ENCODE assay signal across 29 mouse cellular contexts in the genomic region with DNA sequence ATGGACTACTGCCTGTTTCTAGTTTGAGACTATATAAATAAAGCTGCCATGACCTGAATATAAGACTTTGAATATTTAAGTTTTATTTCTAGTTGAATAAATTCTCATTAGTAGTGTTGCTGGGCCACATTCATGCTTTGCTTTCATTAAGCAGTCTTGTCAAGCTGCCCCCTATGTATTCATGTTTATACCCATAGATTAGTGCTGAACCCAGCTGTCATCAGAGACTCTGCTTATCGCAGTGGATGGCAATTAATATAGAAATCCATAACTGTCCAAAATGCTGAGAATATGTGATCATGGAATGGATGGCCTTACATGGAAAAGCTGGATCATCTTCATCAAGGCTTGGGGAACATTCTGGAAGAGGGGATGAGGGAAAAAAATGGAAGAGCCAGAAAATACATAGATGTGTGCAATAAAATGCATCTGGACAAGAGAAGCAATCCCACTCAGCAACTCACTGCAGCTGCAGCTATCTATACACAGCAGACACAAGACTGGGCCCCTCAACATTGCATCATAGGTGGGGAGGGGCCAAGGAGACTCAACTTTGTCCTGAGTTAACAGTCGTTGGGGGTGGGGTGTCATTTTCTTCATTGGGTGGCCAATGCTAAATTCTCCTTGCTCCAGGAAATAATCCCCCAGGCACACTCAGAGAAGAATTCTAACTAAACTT. TPM values are rescaled to one million over a fixed set of nuclear protein-coding genes. Genes with fewer than 3 reads are reported as not detected.
DNase-seq lines count a peak whose midpoint lies in the region; ATAC-seq and TF ChIP-seq lines count a peak whose summit lies in the region.
"Had no signal": no experiment of that assay in that cellular context is flagged by ENCODE, and none has a peak within 500 bp of the region (broad histone marks: within the 10 kb centered on the region; RNA-seq: fewer than 3 reads in every experiment).

No protein-coding gene starts in this region.

- TF ChIP-seq EP300 in CH12.LX (IDR thresholded peaks at IDR 0.05; ENCODE audit: low read length) (no peak), MEL (IDR thresholded peaks at IDR 0.05; ENCODE audit: low read depth in 1 of 2, low read length in 2 of 2) (peak in 1 of 2 experiments; percentile 59; a peak in 2 of 4 replicates)
- peak; percentile 70; the same call in 1 of the 2 replicates for TF ChIP-seq EP300 in liver, postnatal 0 days (IDR thresholded peaks at IDR 0.05; ENCODE audit: low read depth)

- TF ChIP-seq RAD21 in CH12.LX (IDR thresholded peaks at IDR 0.05; ENCODE audit: low read depth, low read length) = no peak
- TF ChIP-seq RAD21 in MEL (IDR thresholded peaks at IDR 0.05; ENCODE audit: low read depth, low read length) = no peak

- H3K27me3 ChIP-seq in CH12.LX (replicated peaks) = no peaks in the 10 kb centered on the region
- no peaks in the 10 kb centered on the region for H3K27me3 ChIP-seq in MEL (ENCODE audit: control insufficient read depth in 1 of 2, insufficient read depth in 2 of 2, low read length in 2 of 2)
- H3K27me3 ChIP-seq in liver, postnatal 0 days (ENCODE audit: insufficient read depth, low read length) = no peaks in the 10 kb centered on the region
- H3K27me3 ChIP-seq: embryonic facial prominence, embryonic 12.5 days; forebrain, embryonic 13.5 days; hindbrain, embryonic 12.5 days; limb, embryonic 12.5 days; lung, embryonic 15.5 days; midbrain, embryonic 13.5 days; neural tube, embryonic 12.5 days had no signal

- ATAC-seq in liver, postnatal 0 days = peak; percentile 98
- ATAC-seq: activated CD4-positive, CD25-positive, alpha-beta regulatory T cell, adult 4 months; forebrain, embryonic 13.5 days; inflammation-experienced regulatory T-cells, adult 6 months; midbrain, embryonic 13.5 days; Patski had no signal

- no peak overlapping the region for H3K4me3 ChIP-seq in CH12.LX (replicated peaks in 1 of 3; ENCODE audit: low read depth in 2 of 3, low read length in 2 of 3, poor library complexity in 1 of 3)
- H3K4me3 ChIP-seq in MEL (ENCODE audit: control insufficient read depth in 1 of 2, insufficient read depth in 1 of 2, low read depth in 2 of 2, low read length in 2 of 2) = no peak overlapping the region
- no peak overlapping the region for H3K4me3 ChIP-seq in liver, postnatal 0 days (ENCODE audit: low read depth, low read length)
- H3K4me3 ChIP-seq: embryonic facial prominence, embryonic 12.5 days; erythroblast, embryonic 14.5 days; forebrain, embryonic 13.5 days; hindbrain, embryonic 12.5 days; limb, embryonic 12.5 days; lung, embryonic 15.5 days; midbrain, embryonic 13.5 days; neural tube, embryonic 12.5 days had no signal

- H3K9ac ChIP-seq in CH12.LX (ENCODE audit: insufficient read depth, low read depth) = no peak overlapping the region
- no peak overlapping the region for H3K9ac ChIP-seq in MEL (ENCODE audit: control insufficient read depth, low read depth, low read length, poor library complexity, severe bottlenecking)
- no peak overlapping the region for H3K9ac ChIP-seq in liver, postnatal 0 days (replicated peaks)
- H3K9ac ChIP-seq: embryonic facial prominence, embryonic 12.5 days; forebrain, embryonic 13.5 days; hindbrain, embryonic 12.5 days; limb, embryonic 12.5 days; lung, embryonic 15.5 days; midbrain, embryonic 13.5 days; neural tube, embryonic 12.5 days had no signal

- WGBS in liver, postnatal 0 days (ENCODE audit: insufficient replicate concordance) = 40% methylated on average over 2 of the region's 2 CpGs

- dilution Hi-C loops in CH12.LX (cut with MboI; ENCODE audit: extremely low pct_ligation_motif_present, extremely low pct_unique_long_range_greater_than_20kb, low sequenced_read_pairs) = no loop called here

- TF ChIP-seq CTCF in CH12.LX (conservative IDR thresholded peaks at IDR 0.05 in 1 of 2, IDR thresholded peaks at IDR 0.05 in 1 of 2; ENCODE audit: low read depth in 2 of 2, low read length in 2 of 2) = no peak
- TF ChIP-seq CTCF in MEL (IDR thresholded peaks at IDR 0.05 in 2 of 3, conservative IDR thresholded peaks at IDR 0.05 in 1 of 3; ENCODE audit: control insufficient read depth in 1 of 3, insufficient read depth in 1 of 3, low read depth in 2 of 3, low read length in 3 of 3, poor library complexity in 1 of 3, severe bottlenecking in 1 of 3) = no peak
- TF ChIP-seq CTCF in liver, postnatal 0 days (IDR thresholded peaks at IDR 0.05; ENCODE audit: low read depth) = no peak

- in situ Hi-C loops in CH12.LX (cut with MboI; ENCODE audit: low pct_ligation_motif_present, low pct_unique_long_range_greater_than_20kb, low sequenced_read_pairs) = no loop called here

- H3K9me3 ChIP-seq in CH12.LX (replicated peaks; ENCODE audit: low read length) (no peaks in the 10 kb centered on the region), MEL (replicated peaks; ENCODE audit: insufficient read depth, low read length) (no peaks in the 10 kb centered on the region)
- no peaks in the 10 kb centered on the region for H3K9me3 ChIP-seq in liver, postnatal 0 days (ENCODE audit: low read length)
- H3K9me3 ChIP-seq: embryonic facial prominence, embryonic 12.5 days; forebrain, embryonic 13.5 days; hindbrain, embryonic 12.5 days; limb, embryonic 12.5 days; lung, embryonic 15.5 days; midbrain, embryonic 13.5 days; neural tube, embryonic 12.5 days had no signal

- H3K27ac ChIP-seq in CH12.LX (ENCODE audit: insufficient read depth, low read depth) = no peak overlapping the region
- no peak overlapping the region for H3K27ac ChIP-seq in MEL (ENCODE audit: control insufficient read depth, low read depth, low read length)
- peak overlapping the region; percentile 59; the same call in 1 of the 2 replicates for H3K27ac ChIP-seq in liver, postnatal 0 days (ENCODE audit: low read depth)
- H3K27ac ChIP-seq: embryonic facial prominence, embryonic 12.5 days; forebrain, embryonic 13.5 days; hindbrain, embryonic 12.5 days; limb, embryonic 12.5 days; lung, embryonic 15.5 days; macrophage; midbrain, embryonic 13.5 days; neural tube, embryonic 12.5 days had no signal

- H3K4me2 ChIP-seq in CH12.LX (ENCODE audit: insufficient read depth, low read depth, poor library complexity, severe bottlenecking) = no peak overlapping the region
- H3K4me2 ChIP-seq in liver, postnatal 0 days (ENCODE audit: low read depth, low read length) = peak overlapping the region; percentile 32; the same call in 1 of the 2 replicates
- H3K4me2 ChIP-seq: embryonic facial prominence, embryonic 12.5 days; forebrain, embryonic 13.5 days; hindbrain, embryonic 12.5 days; limb, embryonic 12.5 days; lung, embryonic 15.5 days; midbrain, embryonic 13.5 days; neural tube, embryonic 12.5 days had no signal

- H3K79me2 ChIP-seq in CH12.LX (replicated peaks; ENCODE audit: control insufficient read depth, extremely low read depth, insufficient read depth, poor library complexity, severe bottlenecking) (no peaks in the 10 kb centered on the region), MEL (ENCODE audit: control insufficient read depth, insufficient read depth, low read length, poor library complexity) (no peaks in the 10 kb centered on the region)

- H3K36me3 ChIP-seq in CH12.LX (replicated peaks in 1 of 2; ENCODE audit: control insufficient read depth in 1 of 2, insufficient read depth in 1 of 2, low read length in 1 of 2) (no peaks in the 10 kb centered on the region), MEL (ENCODE audit: control insufficient read depth in 1 of 2, insufficient read depth in 2 of 2, low read length in 2 of 2) (no peaks in the 10 kb centered on the region; a peak in 1 of 4 replicates)
- H3K36me3 ChIP-seq in liver, postnatal 0 days (replicated peaks; ENCODE audit: insufficient read depth, low read length) = no peaks in the 10 kb centered on the region
- H3K36me3 ChIP-seq: embryonic facial prominence, embryonic 12.5 days; hindbrain, embryonic 12.5 days; limb, embryonic 12.5 days; lung, embryonic 15.5 days; midbrain, embryonic 13.5 days; neural tube, embryonic 12.5 days had no signal

- peaks cover 2 to 4% of the 10 kb centered on the region in 2 experiments; a peak in 2 of 4 replicates for H3K4me1 ChIP-seq in CH12.LX (ENCODE audit: control insufficient read depth in 1 of 2, insufficient read depth in 2 of 2)
- H3K4me1 ChIP-seq in MEL (ENCODE audit: control insufficient read depth in 1 of 2, insufficient read depth in 2 of 2, low read length in 2 of 2) = no peaks in the 10 kb centered on the region; a peak in 1 of 4 replicates
- no peaks in the 10 kb centered on the region for H3K4me1 ChIP-seq in liver, postnatal 0 days (ENCODE audit: insufficient read depth)
- H3K4me1 ChIP-seq: embryonic facial prominence, embryonic 12.5 days; forebrain, embryonic 13.5 days; hindbrain, embryonic 12.5 days; limb, embryonic 12.5 days; lung, embryonic 15.5 days; midbrain, embryonic 13.5 days; neural tube, embryonic 12.5 days had no signal

- no peak for TF ChIP-seq POLR2A in CH12.LX (IDR thresholded peaks at IDR 0.05; ENCODE audit: low read depth, low read length)
- no peak for TF ChIP-seq POLR2A in MEL (IDR thresholded peaks at IDR 0.05; ENCODE audit: control insufficient read depth in 1 of 2, insufficient read depth in 1 of 2, low read depth in 1 of 2, low read length in 2 of 2, poor library complexity in 1 of 2)

- peak; percentile 8 for DNase-seq in CH12.LX (ENCODE audit: extremely low read depth)
- peak; percentile 43 for DNase-seq in MEL (ENCODE audit: low read depth, low spot score)
- DNase-seq in liver = peak; percentile 81
- peak; percentile 43 for DNase-seq in liver, postnatal 0 days
- DNase-seq in frontal cortex, postnatal 10 days (ENCODE audit: low spot score in 2 of 2) = no peak
- DNase-seq in gastrocnemius, postnatal 14 days = no peak
- DNase-seq in cerebellum, adult 11 months = no peak
- DNase-seq: adrenal gland, postnatal 10 days; cerebellum, adult 8-10 months; gastrocnemius, postnatal 25 days; heart, postnatal 10 days; right cerebral cortex, adult 18-20 months; thymus, postnatal 4 days had no signal

- intact Hi-C loops in gastrocnemius, postnatal 14 days (cut with DNase I; ENCODE audit: low total_unique reads) = no loop called here

RNA-seq across cellular contexts. Expression of gene Arhgef6, which starts 26.5 kb away (rescaled TPM):
- 68.9 and 69.8 TPM in 2 replicates for total RNA-seq in CH12.LX (2012; rRNA removed)
- total RNA-seq in CH12.LX (2014; rRNA removed) = 162 and 167 TPM in 2 replicates
- 206 and 230 TPM in 2 replicates for polyA plus RNA-seq in CH12.LX (2012; ENCODE audit: insufficient read length, low read depth)
- 1.1 and 1.9 TPM in 2 replicates for total RNA-seq in MEL (2012; rRNA removed)
- 1 to 10 TPM in 1 of 2 experiments, not detected in 1; 3.3 TPM for polyA plus RNA-seq in MEL (2012; ENCODE audit: insufficient read depth in 1 of 2, insufficient read length in 2 of 2, low read depth in 1 of 2, low replicate concordance in 2 of 2, missing spikeins in 1 of 2)
- polyA plus RNA-seq in liver, postnatal 0 days (2015; fragmentation: Nextera tagmentation; extraction: Ambion mirVana) = 5.9 and 6.1 TPM in 2 replicates
- total RNA-seq in gastrocnemius, postnatal 14 days (2021) = 10 to 100 TPM; 70.0 to 71.3 TPM

RNA-seq across cellular contexts. Expression of gene Rbmx, which starts 27.8 kb away (rescaled TPM):
- total RNA-seq in CH12.LX (2012; rRNA removed) (24.6 and 31.4 TPM in 2 replicates), CH12.LX (2014; rRNA removed) (27.8 and 29.1 TPM in 2 replicates), MEL (2012; rRNA removed) (35.6 and 47.0 TPM in 2 replicates)
- polyA plus RNA-seq in CH12.LX (2012; ENCODE audit: insufficient read length, low read depth) (49.9 and 56.3 TPM in 2 replicates), MEL (2012; ENCODE audit: insufficient read depth in 1 of 2, insufficient read length in 2 of 2, low read depth in 1 of 2, low replicate concordance in 2 of 2, missing spikeins in 1 of 2) (10 to 100 TPM; 53.1 to 61.1 TPM)
- 18.8 and 19.7 TPM in 2 replicates for polyA plus RNA-seq in liver, postnatal 0 days (2015; fragmentation: Nextera tagmentation; extraction: Ambion mirVana)
- total RNA-seq in gastrocnemius, postnatal 14 days (2021) = 10 to 100 TPM; 22.2 to 22.7 TPM

RNA-seq across cellular contexts. Expression of gene Gm364, which starts 43.9 kb away (rescaled TPM):
- total RNA-seq in CH12.LX (2012; rRNA removed) (not detected in 2 replicates), CH12.LX (2014; rRNA removed) (not detected in 2 replicates), MEL (2012; rRNA removed) (not detected in 2 replicates)
- polyA plus RNA-seq in CH12.LX (2012; ENCODE audit: insufficient read length, low read depth) (not detected in 2 replicates), MEL (2012; ENCODE audit: insufficient read depth in 1 of 2, insufficient read length in 2 of 2, low read depth in 1 of 2, low replicate concordance in 2 of 2, missing spikeins in 1 of 2) (not detected)
- polyA plus RNA-seq in liver, postnatal 0 days (2015; fragmentation: Nextera tagmentation; extraction: Ambion mirVana) = not detected in 2 replicates
- not detected for total RNA-seq in gastrocnemius, postnatal 14 days (2021)
- total RNA-seq: adrenal gland, postnatal 10 days; gastrocnemius, postnatal 25 days; heart, postnatal 10 days; layer of hippocampus, postnatal 10 days had no signal
- polyA plus RNA-seq: activated CD4-positive, CD25-positive, alpha-beta regulatory T cell, adult 4 months; brain, embryonic 14.5 days; embryonic facial prominence, embryonic 12.5 days; erythroblast, embryonic 14.5 days; forebrain, embryonic 13.5 days; hindbrain, embryonic 12.5 days; inflammation-experienced regulatory T-cells, adult 6 months; kidney, embryonic 16.5 days; large intestine, adult 2 months; limb, embryonic 12.5 days; lung, embryonic 15.5 days; macrophage; midbrain, embryonic 13.5 days; neural tube, embryonic 12.5 days; Patski had no signal

Comparison
In these comparisons a context has a peak if more than half of its experiments do, and no peak if none do; other contexts are left out.
1. DNase-seq: peak in CH12.LX (single experiment), MEL (single experiment), liver (single experiment) and liver, postnatal 0 days (single experiment); none in frontal cortex, postnatal 10 days (0 of 2), gastrocnemius, postnatal 14 days (single experiment) and cerebellum, adult 11 months (single experiment).
2. RNA of gene Arhgef6, which starts 26.5 kb away (total RNA-seq): 68.9 to 167 TPM in CH12.LX and 70.0 to 71.3 TPM in gastrocnemius, postnatal 14 days; 1.1 to 1.9 TPM in MEL; every median in the first group is over 10 times any median in the second.
3. Of the 35 proteins assayed by ChIP-seq in both MEL and CH12.LX: peak only in MEL: TCF12; only in CH12.LX: none; in both: none; in neither: 33; mixed calls (peak in some experiments, not most) for 1.